7 mouse cellular contexts compared by ENCODE assay signal in the genomic region with DNA sequence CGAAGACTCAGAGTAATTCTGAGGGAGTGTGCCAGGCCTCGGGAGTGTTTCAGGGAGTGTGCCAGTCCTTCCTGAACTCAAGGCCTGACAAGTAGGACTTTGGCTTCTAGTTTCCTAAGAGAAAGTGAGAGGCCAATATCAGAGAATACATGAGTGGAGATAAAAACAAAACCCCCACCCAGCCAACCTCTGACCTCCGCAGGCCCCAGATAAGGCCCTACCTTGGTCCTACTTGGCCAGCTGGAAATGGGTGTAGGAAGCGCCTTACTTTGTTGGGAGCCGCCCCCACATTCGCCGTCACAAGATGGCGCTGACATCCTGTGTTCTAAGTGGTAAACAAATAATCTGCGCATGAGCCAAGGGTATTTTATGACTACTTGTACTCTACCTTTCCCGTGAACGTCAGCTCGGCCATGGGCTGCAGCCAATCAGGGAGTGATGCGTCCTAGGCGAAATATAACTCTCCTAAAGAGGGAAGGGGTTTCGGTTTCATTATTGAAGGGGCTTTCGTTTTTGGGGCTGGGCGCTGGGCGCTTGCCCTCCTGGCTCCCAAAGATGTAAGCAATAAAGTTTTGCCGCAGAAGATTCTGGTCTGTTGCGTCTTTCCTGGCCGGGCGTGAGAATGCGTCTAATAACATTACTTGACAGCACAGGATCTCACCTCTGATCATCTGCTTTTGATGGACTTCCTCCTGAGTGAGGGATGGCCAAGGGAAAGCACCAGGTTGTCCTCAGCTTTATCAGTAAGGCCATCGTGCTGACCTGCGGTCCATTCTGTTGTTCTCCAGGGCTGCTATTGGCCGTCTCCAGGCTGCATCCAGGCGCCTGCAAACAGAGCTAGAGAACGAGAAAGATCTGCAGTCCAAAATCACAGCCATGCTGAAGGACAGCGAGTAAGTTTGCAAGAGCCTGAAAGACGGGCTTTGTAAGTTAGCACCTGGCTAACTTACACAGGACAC. TPM values are rescaled to one million over a fixed set of nuclear protein-coding genes. Genes with fewer than 3 reads are reported as not detected.
"Had no signal": no experiment of that assay in that cellular context is flagged by ENCODE, and none has a peak within 500 bp of the region (broad histone marks: within the 10 kb centered on the region; RNA-seq: fewer than 3 reads in every experiment).

No protein-coding gene starts in this region.

RNA-seq across cellular contexts. Expression of gene Gabrd, which starts 23.8 kb away (rescaled TPM):
- total RNA-seq: neutrophil, adult 5-6 weeks had no signal
- polyA plus RNA-seq: liver, embryonic 12.5 days; liver, embryonic 16.5 days; midbrain, embryonic 11.5 days had no signal

RNA-seq across cellular contexts. Expression of gene Tmem52, which starts 47.2 kb away (rescaled TPM):
- total RNA-seq: monocyte, adult 5-6 weeks; neutrophil, adult 5-6 weeks had no signal
- polyA plus RNA-seq: limb, embryonic 11.5 days; liver, embryonic 12.5 days; midbrain, embryonic 11.5 days; neural tube, embryonic 12.5 days had no signal
